Mouse (Mus musculus) lung, embryonic 16.5 days (tissue): ENCODE measurements around the gene Olfr10. TPM values are rescaled to one million over a fixed set of nuclear protein-coding genes. Genes with fewer than 3 reads are reported as not detected.

Experiments used
- ATAC-seq: fragments of 200-750 bp; cut with Nextera tagmentation; 2 replicates; pipeline ENCODE4 v1.8.0; 2017; ENCODE audit warnings: low read depth, mild to moderate bottlenecking, moderate library complexity
- H3K27ac ChIP-seq: fragments of 300-500 bp; sonication (generic); 2 replicates; pipeline ENCODE4 v1.5.1; 2014; ENCODE audit warnings: mild to moderate bottlenecking, control low read depth, low read length
- H3K27me3 ChIP-seq: fragments of 300-500 bp; sonication (generic); 2 replicates; pipeline ENCODE4 v1.6.1; 2014; ENCODE audit warnings: low read depth, low read length, mixed read lengths; ENCODE audit not compliant: control insufficient read depth, insufficient read depth
- H3K36me3 ChIP-seq: fragments of 300-500 bp; sonication (generic); 2 replicates; pipeline ENCODE4 v1.6.1; 2014; ENCODE audit warnings: low read length; ENCODE audit not compliant: control insufficient read depth, insufficient read depth
- H3K4me1 ChIP-seq: fragments of 300-500 bp; sonication (generic); replicated peaks from 2 replicates; pipeline ENCODE4 v1.6.1; 2014; ENCODE audit warnings: low read length, mixed read lengths; ENCODE audit not compliant: control insufficient read depth, insufficient read depth
- H3K4me2 ChIP-seq: fragments of 300-500 bp; sonication (generic); 2 replicates; pipeline ENCODE4 v1.6.1; 2014; ENCODE audit warnings: low read depth, low read length, control low read depth
- H3K4me3 ChIP-seq: fragments of 300-500 bp; sonication (generic); 2 replicates; pipeline ENCODE4 v1.5.1; 2014; ENCODE audit warnings: mild to moderate bottlenecking, low read length, control low read depth
- H3K9ac ChIP-seq: fragments of 300-500 bp; sonication (generic); 2 replicates; pipeline ENCODE4 v1.6.1; 2014; ENCODE audit warnings: low read length, control low read depth
- H3K9me3 ChIP-seq: fragments of 300-500 bp; sonication (generic); 2 replicates; pipeline ENCODE4 v1.6.1; 2016; ENCODE audit warnings: low read length; ENCODE audit not compliant: control insufficient read depth
- WGBS: fragments of 180-500 bp; shearing (Covaris S2); extraction: QIAGEN DNeasy Blood & Tissue Kit; methylation state at CpG from one replicate; pipeline ENCODE4 v1.1.7; 2014; 5-methylcytosine and 5-hydroxymethylcytosine counted together
- polyA plus RNA-seq: library from polyadenylated mRNA; unstranded; fragments of >200 nt; fragmentation: Nextera tagmentation; extraction: Ambion mirVana; gene quantifications from 2 replicates; pipeline ENCODE4 v1.2.1, GENCODE M21; 2015

Gene Olfr10
- polyA plus RNA-seq = not detected in 2 replicates

GRCm38 (mm10) chr11:49304441-49304840 is at the start of gene Olfr10:
Gene Olfr10, plus strand, starts transcription at chr11:49304741.
- Histone ChIP-seq H3K4me1 (no peaks in the 10 kb centered on the region), H3K9me3 (no peaks in the 10 kb centered on the region), H3K36me3 (no peaks in the 10 kb centered on the region), H3K4me2 (no peak within 1 kb of the TSS), H3K4me3 (no peak within 1 kb of the TSS), H3K9ac (no peak within 1 kb of the TSS), H3K27ac (no peak within 1 kb of the TSS), H3K27me3 (no peaks in the 10 kb centered on the region)
- ATAC-seq = no peak

- Histone ChIP-seq H3K9me3 (no peaks in the 10 kb centered on the region), H3K4me3 (no peak overlapping the region)
These were observed 45.2 kb upstream of the Olfr10 start for GRCm38 (mm10) chr11:49259296-49259695.

GRCm38 (mm10) chr11:49259829-49260228 is 44.7 kb upstream of the Olfr10 start:
- Histone ChIP-seq H3K27ac (no peak overlapping the region), H3K9me3 (no peaks in the 10 kb centered on the region), H3K27me3 (no peaks in the 10 kb centered on the region), H3K36me3 (peaks cover 28% of the 10 kb centered on the region), H3K4me3 (no peak overlapping the region), H3K4me1 (no peaks in the 10 kb centered on the region; the same call in 1 of the 2 replicates), H3K4me2 (no peak overlapping the region), H3K9ac (no peak overlapping the region)
- 45% methylated on average over 1 of the region's 1 CpGs for WGBS
- ATAC-seq = no peak

More at GRCm38 (mm10) chr11:49259296-49259695, 45.2 kb upstream of the Olfr10 start:
- no peak overlapping the region for H3K9ac ChIP-seq
- H3K36me3 ChIP-seq = peaks cover 32% of the 10 kb centered on the region
- no peak overlapping the region for H3K27ac ChIP-seq
- no peaks in the 10 kb centered on the region; the same call in 1 of the 2 replicates for H3K4me1 ChIP-seq
- no peak overlapping the region for H3K4me2 ChIP-seq
- H3K27me3 ChIP-seq = no peaks in the 10 kb centered on the region
- ATAC-seq = no peak
- WGBS = 76% methylated on average over 2 of the region's 2 CpGs

- ATAC-seq = 0 out of 2 replicates have a peak, but pooled peaks have one; percentile 20
- Histone ChIP-seq H3K9ac (no peak overlapping the region), H3K4me2 (no peak overlapping the region), H3K27ac (no peak overlapping the region), H3K9me3 (no peaks in the 10 kb centered on the region), H3K4me1 (no peaks in the 10 kb centered on the region; the same call in 1 of the 2 replicates), H3K36me3 (peaks cover 23% of the 10 kb centered on the region), H3K4me3 (no peak overlapping the region), H3K27me3 (no peaks in the 10 kb centered on the region)
- 89% methylated on average over 21 of the region's 21 CpGs for WGBS
These were observed 43.8 kb upstream of the Olfr10 start for GRCm38 (mm10) chr11:49260598-49261312.

GRCm38 (mm10) chr11:49261313-49261855 is 43.2 kb upstream of the Olfr10 start:
- ATAC-seq = no peak
- Histone ChIP-seq H3K4me1 (no peaks in the 10 kb centered on the region; the same call in 1 of the 2 replicates), H3K27ac (no peak overlapping the region), H3K9me3 (no peaks in the 10 kb centered on the region), H3K4me2 (no peak overlapping the region), H3K9ac (no peak overlapping the region), H3K4me3 (no peak overlapping the region), H3K36me3 (peaks cover 21% of the 10 kb centered on the region), H3K27me3 (no peaks in the 10 kb centered on the region)
- 95% methylated on average over 14 of the region's 14 CpGs for WGBS

- ATAC-seq = no peak
- no peak overlapping the region for H3K27ac ChIP-seq
- no peak overlapping the region for H3K4me2 ChIP-seq
- H3K4me1 ChIP-seq = no peaks in the 10 kb centered on the region; the same call in 1 of the 2 replicates
- peaks cover 20% of the 10 kb centered on the region for H3K36me3 ChIP-seq
- H3K27me3 ChIP-seq = no peaks in the 10 kb centered on the region
- 84% methylated on average over 5 of the region's 5 CpGs for WGBS
- no peaks in the 10 kb centered on the region for H3K9me3 ChIP-seq
- H3K4me3 ChIP-seq = no peak overlapping the region
- no peak overlapping the region for H3K9ac ChIP-seq
These were observed 42.3 kb upstream of the Olfr10 start for GRCm38 (mm10) chr11:49262286-49262685.

- 89% methylated on average over 6 of the region's 6 CpGs for WGBS
These were observed 41.4 kb upstream of the Olfr10 start for GRCm38 (mm10) chr11:49263149-49263548.

GRCm38 (mm10) chr11:49264081-49264480 is 40.5 kb upstream of the Olfr10 start:
- Histone ChIP-seq H3K27me3 (no peaks in the 10 kb centered on the region), H3K4me1 (no peaks in the 10 kb centered on the region; the same call in 1 of the 2 replicates), H3K36me3 (peaks cover 18% of the 10 kb centered on the region), H3K4me3 (no peak overlapping the region), H3K27ac (no peak overlapping the region), H3K4me2 (no peak overlapping the region), H3K9me3 (no peaks in the 10 kb centered on the region), H3K9ac (no peak overlapping the region)
- no peak for ATAC-seq
- 90% methylated on average over 7 of the region's 7 CpGs for WGBS

More at GRCm38 (mm10) chr11:49263149-49263548, 41.4 kb upstream of the Olfr10 start:
- Histone ChIP-seq H3K36me3 (peaks cover 18% of the 10 kb centered on the region), H3K27me3 (no peaks in the 10 kb centered on the region), H3K27ac (no peak overlapping the region), H3K9me3 (no peaks in the 10 kb centered on the region), H3K4me1 (no peaks in the 10 kb centered on the region; the same call in 1 of the 2 replicates), H3K4me2 (no peak overlapping the region), H3K4me3 (no peak overlapping the region), H3K9ac (no peak overlapping the region)
- no peak for ATAC-seq

- Histone ChIP-seq H3K9me3 (no peaks in the 10 kb centered on the region), H3K4me2 (no peak overlapping the region), H3K4me3 (no peak overlapping the region), H3K27ac (no peak overlapping the region), H3K27me3 (no peaks in the 10 kb centered on the region), H3K9ac (no peak overlapping the region), H3K4me1 (no peaks in the 10 kb centered on the region; the same call in 1 of the 2 replicates), H3K36me3 (peaks cover 18% of the 10 kb centered on the region)
- 0 out of 2 replicates have a peak, but pooled peaks have one; percentile 25 for ATAC-seq
- WGBS = 59% methylated on average over 11 of the region's 11 CpGs
These were observed 39.9 kb upstream of the Olfr10 start for GRCm38 (mm10) chr11:49264622-49265021.
